Mouse (Mus musculus): ENCODE data around the gene Ndufv1.

DNA sequence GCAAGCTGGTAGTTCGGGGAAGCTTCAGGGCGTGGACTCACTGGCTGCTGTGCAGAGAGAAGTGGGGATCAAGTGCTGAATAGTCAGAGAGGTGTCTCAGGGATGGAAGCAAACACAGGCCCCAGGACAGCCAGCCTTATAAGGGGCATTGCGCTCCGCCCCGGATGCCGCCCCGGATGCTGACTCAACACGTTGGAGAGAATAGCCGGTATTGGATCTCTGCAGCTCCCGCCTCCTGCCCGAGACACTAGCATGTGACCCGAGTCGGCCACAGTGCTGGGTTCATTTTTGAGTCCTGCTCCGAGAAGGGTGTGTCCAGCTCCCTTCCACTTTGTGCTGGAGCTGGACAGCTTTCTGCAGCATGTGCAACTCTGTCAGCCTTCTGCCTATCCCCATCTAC, 29.5 kb upstream of the Ndufv1 start:
- TF ChIP-seq CTCF (IDR thresholded peaks at IDR 0.05; ENCODE audit: extremely low read depth, insufficient read depth, low read length) (no peak), POLR2A (IDR thresholded peaks at IDR 0.05; ENCODE audit: extremely low read depth, insufficient read depth, low read length) (no peak)
